ENCODE assay signal across 9 mouse cellular contexts in genomic region chr10:78042697-78043405, GRCm38 (mm10). TPM values are rescaled to one million over a fixed set of nuclear protein-coding genes. Genes with fewer than 3 reads are reported as not detected.
DNase-seq lines count a peak whose midpoint lies in the region; ATAC-seq and TF ChIP-seq lines count a peak whose summit lies in the region.
"Had no signal": no experiment of that assay in that cellular context is flagged by ENCODE, and none has a peak within 500 bp of the region (broad histone marks: within the 10 kb centered on the region; RNA-seq: fewer than 3 reads in every experiment).

No protein-coding gene starts in this region.

- no peak for TF ChIP-seq POLR2A in kidney, adult 2 months (IDR thresholded peaks at IDR 0.05; ENCODE audit: low read depth, low read length)

- no peaks in the 10 kb centered on the region for H3K36me3 ChIP-seq in kidney, postnatal 0 days (ENCODE audit: insufficient read depth, low read length)
- no peaks in the 10 kb centered on the region for H3K36me3 ChIP-seq in kidney, adult 2 months (ENCODE audit: control insufficient read depth, insufficient read depth, low read length)
- no peaks in the 10 kb centered on the region for H3K36me3 ChIP-seq in forebrain, embryonic 13.5 days (ENCODE audit: poor library complexity, severe bottlenecking)
- no peaks in the 10 kb centered on the region for H3K36me3 ChIP-seq in neural tube, embryonic 15.5 days

- intact Hi-C loops in left cerebral cortex, postnatal 25 days (cut with DNase I), result no loop called here

- H3K9me3 ChIP-seq in kidney, postnatal 0 days (replicated peaks; ENCODE audit: low read length), result no peaks in the 10 kb centered on the region
- no peaks in the 10 kb centered on the region for H3K9me3 ChIP-seq in forebrain, embryonic 13.5 days (replicated peaks)
- H3K9me3 ChIP-seq in neural tube, embryonic 15.5 days (replicated peaks), result no peaks in the 10 kb centered on the region

- H3K27me3 ChIP-seq in kidney, postnatal 0 days (ENCODE audit: insufficient read depth, low read length), result no peaks in the 10 kb centered on the region
- H3K27me3 ChIP-seq in kidney, adult 2 months (replicated peaks; ENCODE audit: control insufficient read depth, insufficient read depth, low read length), result no peaks in the 10 kb centered on the region
- peaks cover 7% of the 10 kb centered on the region for H3K27me3 ChIP-seq in forebrain, embryonic 13.5 days
- H3K27me3 ChIP-seq in neural tube, embryonic 15.5 days (replicated peaks), result no peaks in the 10 kb centered on the region
- H3K27me3 ChIP-seq: Patski had no signal

- peak overlapping the region; percentile 47 for H3K4me2 ChIP-seq in kidney, postnatal 0 days (ENCODE audit: low read length)
- peak overlapping the region; percentile 59 for H3K4me2 ChIP-seq in forebrain, embryonic 13.5 days
- peak overlapping the region; percentile 54 for H3K4me2 ChIP-seq in neural tube, embryonic 15.5 days

- H3K9ac ChIP-seq in kidney, postnatal 0 days (ENCODE audit: low read depth, low read length), result 0 out of 2 replicates have a peak overlapping the region, but pooled peaks have one; percentile 10
- H3K9ac ChIP-seq in forebrain, embryonic 13.5 days, result peak overlapping the region; percentile 28
- 0 out of 2 replicates have a peak overlapping the region, but pooled peaks have one; percentile 28 for H3K9ac ChIP-seq in neural tube, embryonic 15.5 days (replicated peaks)

- TF ChIP-seq CTCF in kidney, postnatal 0 days (IDR thresholded peaks at IDR 0.05; ENCODE audit: low read depth), result no peak
- no peak for TF ChIP-seq CTCF in kidney, adult 2 months (conservative IDR thresholded peaks at IDR 0.05; ENCODE audit: insufficient read depth, insufficient read length, low read depth, low read length)

- DNase-seq in kidney, postnatal 0 days (ENCODE audit: low spot score), result no peak
- no peak for DNase-seq in kidney, adult 2 months
- peak; percentile 20 to 61 for DNase-seq in left cerebral cortex, postnatal 25 days (ENCODE audit: low spot score in 2 of 2)
- no peak for DNase-seq in cerebellum, adult 9-10 months
- DNase-seq in spleen, postnatal 14 days (ENCODE audit: low spot score in 2 of 2), result no peak
- DNase-seq in thymus, adult 18-20 months, result no peak

- H3K4me3 ChIP-seq in kidney, postnatal 0 days (replicated peaks; ENCODE audit: low read depth, low read length), result peak overlapping the region; percentile 16; the same call in 1 of the 2 replicates
- no peak overlapping the region for H3K4me3 ChIP-seq in kidney, adult 2 months (ENCODE audit: insufficient read depth, low read depth, low read length)
- peak overlapping the region; percentile 30 for H3K4me3 ChIP-seq in forebrain, embryonic 13.5 days
- H3K4me3 ChIP-seq in neural tube, embryonic 15.5 days (replicated peaks), result peak overlapping the region; percentile 27

- WGBS in kidney, postnatal 0 days, result 67% methylated on average over 14 of the region's 14 CpGs
- 69% methylated on average over 14 of the region's 14 CpGs for WGBS in kidney, adult 2 months
- WGBS in forebrain, embryonic 13.5 days, result 66% methylated on average over 14 of the region's 14 CpGs
- WGBS in neural tube, embryonic 15.5 days, result 64% methylated on average over 14 of the region's 14 CpGs

- H3K27ac ChIP-seq in kidney, postnatal 0 days, result no peak overlapping the region
- no peak overlapping the region for H3K27ac ChIP-seq in kidney, adult 2 months (ENCODE audit: insufficient read depth, low read depth, low read length)
- H3K27ac ChIP-seq in forebrain, embryonic 13.5 days, result no peak overlapping the region
- H3K27ac ChIP-seq in neural tube, embryonic 15.5 days (replicated peaks), result no peak overlapping the region

- ATAC-seq in kidney, postnatal 0 days (replicated peaks; ENCODE audit: low FRiP score, low read depth), result no peak
- no peak; the same call in 1 of the 2 replicates for ATAC-seq in forebrain, embryonic 13.5 days
- ATAC-seq in neural tube, embryonic 15.5 days (ENCODE audit: low FRiP score), result peak; percentile 36; the same call in 1 of the 2 replicates
- ATAC-seq: Patski had no signal

- H3K4me1 ChIP-seq in kidney, postnatal 0 days (replicated peaks; ENCODE audit: insufficient read depth, low read length), result no peaks in the 10 kb centered on the region
- no peaks in the 10 kb centered on the region for H3K4me1 ChIP-seq in kidney, adult 2 months (ENCODE audit: control insufficient read depth, insufficient read depth, low read length)
- peaks cover 8% of the 10 kb centered on the region for H3K4me1 ChIP-seq in forebrain, embryonic 13.5 days
- peaks cover 9% of the 10 kb centered on the region; the same call in 1 of the 2 replicates for H3K4me1 ChIP-seq in neural tube, embryonic 15.5 days

RNA-seq across cellular contexts. Expression of gene Aire, which starts 0.6 kb away (rescaled TPM):
- polyA plus RNA-seq in kidney, postnatal 0 days (2015; fragmentation: Nextera tagmentation; extraction: Ambion mirVana), result 0.34 and 0.40 TPM in 2 replicates
- polyA plus RNA-seq in kidney, adult 2 months (2012; rRNA removed), result 0.23 and 0.41 TPM in 2 replicates
- 0.18 TPM in 1 of 2 replicates, not detected in the other for polyA plus RNA-seq in forebrain, embryonic 13.5 days (2015; fragmentation: Nextera tagmentation; extraction: Ambion mirVana)
- not detected for total RNA-seq in left cerebral cortex, postnatal 25 days (2021)
- 0.18 and 2.5 TPM in 2 replicates for polyA plus RNA-seq in neural tube, embryonic 15.5 days (2015; fragmentation: Nextera tagmentation; extraction: Ambion mirVana)

RNA-seq across cellular contexts. Expression of gene Dnmt3l, which starts 1.1 kb away (rescaled TPM):
- polyA plus RNA-seq in kidney, postnatal 0 days (2015; fragmentation: Nextera tagmentation; extraction: Ambion mirVana), result 0.48 and 0.62 TPM in 2 replicates
- 0.34 and 1.1 TPM in 2 replicates for polyA plus RNA-seq in kidney, adult 2 months (2012; rRNA removed)
- not detected in 2 replicates for polyA plus RNA-seq in forebrain, embryonic 13.5 days (2015; fragmentation: Nextera tagmentation; extraction: Ambion mirVana)
- total RNA-seq in left cerebral cortex, postnatal 25 days (2021), result not detected
- 0.09 TPM in 1 of 2 replicates, not detected in the other for polyA plus RNA-seq in neural tube, embryonic 15.5 days (2015; fragmentation: Nextera tagmentation; extraction: Ambion mirVana)

RNA-seq across cellular contexts. Expression of gene Icosl, which starts 26.3 kb away (rescaled TPM):
- polyA plus RNA-seq in kidney, postnatal 0 days (2015; fragmentation: Nextera tagmentation; extraction: Ambion mirVana), result 6.3 and 6.5 TPM in 2 replicates
- 13.3 and 19.0 TPM in 2 replicates for polyA plus RNA-seq in kidney, adult 2 months (2012; rRNA removed)
- polyA plus RNA-seq in forebrain, embryonic 13.5 days (2015; fragmentation: Nextera tagmentation; extraction: Ambion mirVana), result 0.80 and 0.84 TPM in 2 replicates
- total RNA-seq in left cerebral cortex, postnatal 25 days (2021), result 1 to 10 TPM; 1.6 to 1.9 TPM
- polyA plus RNA-seq in neural tube, embryonic 15.5 days (2015; fragmentation: Nextera tagmentation; extraction: Ambion mirVana), result 0.81 and 3.0 TPM in 2 replicates

RNA-seq across cellular contexts. Expression of gene Pfkl, which starts 33.0 kb away (rescaled TPM):
- 78.8 and 86.6 TPM in 2 replicates for polyA plus RNA-seq in kidney, postnatal 0 days (2015; fragmentation: Nextera tagmentation; extraction: Ambion mirVana)
- polyA plus RNA-seq in kidney, adult 2 months (2012; rRNA removed), result 100 and 107 TPM in 2 replicates
- polyA plus RNA-seq in forebrain, embryonic 13.5 days (2015; fragmentation: Nextera tagmentation; extraction: Ambion mirVana), result 98.0 and 114 TPM in 2 replicates
- total RNA-seq in left cerebral cortex, postnatal 25 days (2021), result 100 to 1,000 TPM; 145 to 149 TPM
- 112 and 133 TPM in 2 replicates for polyA plus RNA-seq in neural tube, embryonic 15.5 days (2015; fragmentation: Nextera tagmentation; extraction: Ambion mirVana)

Comparison
In these comparisons a context has a peak if more than half of its experiments do, and no peak if none do; other contexts are left out.
1. DNase-seq: peak in left cerebral cortex, postnatal 25 days (2 of 2); none in kidney, postnatal 0 days (single experiment), kidney, adult 2 months (single experiment), cerebellum, adult 9-10 months (single experiment), spleen, postnatal 14 days (0 of 2) and thymus, adult 18-20 months (0 of 2).
2. Peak in every context shown above with its lines, with median percentiles within 50 percentile points of each other: H3K4me2 ChIP-seq and H3K9ac ChIP-seq.